ENCODE assay signal across 20 mouse cellular contexts in the genomic region with DNA sequence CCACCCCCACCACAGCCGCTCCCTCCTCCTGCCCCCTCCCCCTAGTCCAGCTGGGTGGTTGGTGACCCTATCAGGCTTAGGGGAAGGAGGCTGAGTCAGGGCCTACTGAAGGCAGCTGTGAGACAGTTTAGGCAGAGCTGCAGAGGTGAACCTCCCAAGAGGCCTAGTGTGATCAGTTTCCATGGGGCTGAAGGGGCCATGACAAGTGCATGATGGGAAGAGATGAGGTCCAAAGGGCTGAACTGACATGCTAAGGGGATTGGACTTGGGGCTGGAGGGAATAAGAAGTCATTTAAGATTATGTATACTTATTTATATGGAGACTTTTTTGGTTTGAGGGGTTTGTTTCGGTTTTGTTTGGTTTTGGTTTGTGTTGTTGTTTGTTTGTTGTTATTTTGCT. TPM values are rescaled to one million over a fixed set of nuclear protein-coding genes. Genes with fewer than 3 reads are reported as not detected.
DNase-seq lines count a peak whose midpoint lies in the region; ATAC-seq and TF ChIP-seq lines count a peak whose summit lies in the region.
"Had no signal": no experiment of that assay in that cellular context is flagged by ENCODE, and none has a peak within 500 bp of the region (broad histone marks: within the 10 kb centered on the region; RNA-seq: fewer than 3 reads in every experiment).

No protein-coding gene starts in this region.

- intact Hi-C loops in heart, adult 2 months (cut with DNase I), result loop anchor here (5.0 kb wide), 1 partner anchor 39 kb away; no protein-coding TSS in a partner anchor

- H3K9me3 ChIP-seq in heart, embryonic 11.5 days (replicated peaks; ENCODE audit: control insufficient read depth, low read length), result no peaks in the 10 kb centered on the region
- H3K9me3 ChIP-seq: embryonic facial prominence, embryonic 12.5 days; forebrain, embryonic 15.5 days; heart, embryonic 13.5 days; hindbrain, embryonic 12.5 days had no signal

- TF ChIP-seq POLR2A in heart, adult 2 months (IDR thresholded peaks at IDR 0.05; ENCODE audit: insufficient read depth, low read depth, low read length), result no peak
- TF ChIP-seq POLR2A in liver, adult 2 months (IDR thresholded peaks at IDR 0.05; ENCODE audit: extremely low read depth, insufficient read depth, low read length), result no peak

- H3K4me2 ChIP-seq in heart, embryonic 11.5 days, result no peak overlapping the region
- H3K4me2 ChIP-seq: embryonic facial prominence, embryonic 12.5 days; forebrain, embryonic 15.5 days; heart, embryonic 13.5 days; hindbrain, embryonic 12.5 days had no signal

- no peak for ATAC-seq in heart, embryonic 11.5 days (replicated peaks; ENCODE audit: insufficient number of reproducible peaks, low FRiP score, low TSS enrichment)
- ATAC-seq: forebrain, embryonic 15.5 days; hindbrain, embryonic 16.5 days; Patski had no signal

- H3K36me3 ChIP-seq in heart, adult 2 months (ENCODE audit: control insufficient read depth, insufficient read depth, low read length), result no peaks in the 10 kb centered on the region
- H3K36me3 ChIP-seq in heart, embryonic 11.5 days (ENCODE audit: control insufficient read depth, insufficient read depth, low read length), result no peaks in the 10 kb centered on the region
- peaks cover 22% of the 10 kb centered on the region for H3K36me3 ChIP-seq in liver, adult 2 months (ENCODE audit: control insufficient read depth, insufficient read depth, low read length)
- H3K36me3 ChIP-seq: embryonic facial prominence, embryonic 12.5 days; forebrain, embryonic 15.5 days; heart, embryonic 13.5 days; hindbrain, embryonic 12.5 days had no signal

- no peak for TF ChIP-seq EP300 in heart, adult 2 months (IDR thresholded peaks at IDR 0.05; ENCODE audit: insufficient read depth, low read depth, low read length)

- no peak overlapping the region for H3K4me3 ChIP-seq in heart, adult 2 months
- no peak overlapping the region for H3K4me3 ChIP-seq in heart, embryonic 11.5 days (ENCODE audit: low read depth, low read length)
- H3K4me3 ChIP-seq in liver, adult 2 months (ENCODE audit: insufficient read depth, low read depth, low read length), result no peak overlapping the region
- H3K4me3 ChIP-seq: embryonic facial prominence, embryonic 12.5 days; forebrain, embryonic 15.5 days; heart, embryonic 13.5 days; hindbrain, embryonic 12.5 days had no signal

- DNase-seq in heart, adult 2 months, result no peak
- DNase-seq in liver, adult 2 months (ENCODE audit: extremely low read depth, low read depth, low spot score), result peak; percentile 59
- no peak for DNase-seq in liver
- DNase-seq in thymus, postnatal 0 days (ENCODE audit: low spot score), result peak; percentile 6
- no peak for DNase-seq in thymus, postnatal 10 days (ENCODE audit: low spot score in 2 of 2)
- no peak for DNase-seq in T-cell, adult 2 months (ENCODE audit: low spot score)
- DNase-seq: adrenal gland, adult 8-10 months; adrenal gland, postnatal 36 days; cerebellum, postnatal 14 days; gastrocnemius, postnatal 36 days; heart, postnatal 36 days had no signal

- no peaks in the 10 kb centered on the region for H3K27me3 ChIP-seq in heart, adult 2 months (ENCODE audit: control insufficient read depth, insufficient read depth, low read length)
- H3K27me3 ChIP-seq in heart, embryonic 11.5 days (ENCODE audit: control insufficient read depth, insufficient read depth, low read length), result no peaks in the 10 kb centered on the region
- no peaks in the 10 kb centered on the region for H3K27me3 ChIP-seq in liver, adult 2 months (ENCODE audit: control insufficient read depth, insufficient read depth, low read length)
- H3K27me3 ChIP-seq: embryonic facial prominence, embryonic 12.5 days; forebrain, embryonic 15.5 days; hindbrain, embryonic 12.5 days; Patski had no signal

- H3K79me2 ChIP-seq in heart, adult 2 months (replicated peaks; ENCODE audit: control insufficient read depth, insufficient read depth, low read length), result no peaks in the 10 kb centered on the region
- peaks cover 12% of the 10 kb centered on the region; the same call in 1 of the 2 replicates for H3K79me2 ChIP-seq in liver, adult 2 months (ENCODE audit: control insufficient read depth, insufficient read depth, low read length)

- no peak for TF ChIP-seq CTCF in heart, adult 2 months (IDR thresholded peaks at IDR 0.05)
- TF ChIP-seq CTCF in liver, adult 2 months (IDR thresholded peaks at IDR 0.05; ENCODE audit: low read depth, low read length), result no peak

- H3K4me1 ChIP-seq in heart, adult 2 months (ENCODE audit: control insufficient read depth, insufficient read depth, low read length), result peaks cover 4% of the 10 kb centered on the region; the same call in 1 of the 2 replicates
- H3K4me1 ChIP-seq in heart, embryonic 11.5 days (ENCODE audit: control insufficient read depth, insufficient read depth, low read length), result no peaks in the 10 kb centered on the region
- H3K4me1 ChIP-seq in liver, adult 2 months (ENCODE audit: control insufficient read depth, insufficient read depth, low read length), result peaks cover 35% of the 10 kb centered on the region
- H3K4me1 ChIP-seq: embryonic facial prominence, embryonic 12.5 days; forebrain, embryonic 15.5 days; heart, embryonic 13.5 days; hindbrain, embryonic 12.5 days had no signal

- 65% methylated on average over 2 of the region's 2 CpGs for WGBS in heart, adult 2 months
- 81% methylated on average over 1 of the region's 2 CpGs for WGBS in heart, embryonic 11.5 days (ENCODE audit: insufficient replicate concordance)
- 51% methylated on average over 2 of the region's 2 CpGs for WGBS in liver, adult 2 months

- peak overlapping the region; percentile 20; the same call in 1 of the 2 replicates for H3K27ac ChIP-seq in heart, adult 2 months
- H3K27ac ChIP-seq in heart, embryonic 11.5 days (ENCODE audit: low read depth, low read length), result no peak overlapping the region
- peak overlapping the region; percentile 92 for H3K27ac ChIP-seq in liver, adult 2 months (replicated peaks; ENCODE audit: insufficient read depth, low read depth, low read length)
- H3K27ac ChIP-seq: embryonic facial prominence, embryonic 12.5 days; forebrain, embryonic 15.5 days; heart, embryonic 13.5 days; hindbrain, embryonic 12.5 days had no signal

- no peak overlapping the region for H3K9ac ChIP-seq in heart, adult 2 months (ENCODE audit: low read depth, low read length)
- no peak overlapping the region for H3K9ac ChIP-seq in heart, embryonic 11.5 days (ENCODE audit: low read depth, low read length)
- peak overlapping the region; percentile 13; the same call in 1 of the 2 replicates for H3K9ac ChIP-seq in liver, adult 2 months (ENCODE audit: low read depth, low read length)
- H3K9ac ChIP-seq: embryonic facial prominence, embryonic 12.5 days; forebrain, embryonic 15.5 days; heart, embryonic 13.5 days; hindbrain, embryonic 12.5 days had no signal

RNA-seq across cellular contexts. Expression of gene Cdpf1, which starts 35.3 kb away (rescaled TPM):
- 10 to 100 TPM; 31.6 to 37.3 TPM for total RNA-seq in heart, adult 2 months (2021)
- 36.4 and 42.6 TPM in 2 replicates for polyA plus RNA-seq in heart, adult 2 months (2012; rRNA removed)
- polyA plus RNA-seq in heart, embryonic 11.5 days (2014; fragmentation: Nextera tagmentation; extraction: Ambion mirVana), result 37.1 and 41.5 TPM in 2 replicates
- 10.1 and 11.6 TPM in 2 replicates for total RNA-seq in liver, adult 2 months (2014; rRNA removed)
- 18.3 and 19.6 TPM in 2 replicates for polyA plus RNA-seq in liver, adult 2 months (2012; rRNA removed)
- 62.3 and 62.9 TPM in 2 replicates for polyA plus RNA-seq in thymus, postnatal 0 days (2015; fragmentation: Nextera tagmentation; extraction: Ambion mirVana)

RNA-seq across cellular contexts. Expression of gene Ppara, which starts 41.5 kb away (rescaled TPM):
- total RNA-seq in heart, adult 2 months (2021), result 10 to 100 TPM; 53.1 to 60.7 TPM
- 12.9 and 25.4 TPM in 2 replicates for polyA plus RNA-seq in heart, adult 2 months (2012; rRNA removed)
- 1.7 and 2.8 TPM in 2 replicates for polyA plus RNA-seq in heart, embryonic 11.5 days (2014; fragmentation: Nextera tagmentation; extraction: Ambion mirVana)
- total RNA-seq in liver, adult 2 months (2014; rRNA removed), result 184 and 206 TPM in 2 replicates
- polyA plus RNA-seq in liver, adult 2 months (2012; rRNA removed), result 36.2 and 39.8 TPM in 2 replicates
- polyA plus RNA-seq in thymus, postnatal 0 days (2015; fragmentation: Nextera tagmentation; extraction: Ambion mirVana), result 0.48 and 0.72 TPM in 2 replicates

RNA-seq across cellular contexts. Expression of gene Pkdrej, which starts 45.3 kb away (rescaled TPM):
- 1 to 10 TPM; 3.9 to 4.2 TPM for total RNA-seq in heart, adult 2 months (2021)
- polyA plus RNA-seq in heart, adult 2 months (2012; rRNA removed), result 1.8 and 3.0 TPM in 2 replicates
- 0.14 TPM in 2 replicates for polyA plus RNA-seq in heart, embryonic 11.5 days (2014; fragmentation: Nextera tagmentation; extraction: Ambion mirVana)
- total RNA-seq in liver, adult 2 months (2014; rRNA removed), result under 0.01 and 0.09 TPM in 2 replicates
- polyA plus RNA-seq in liver, adult 2 months (2012; rRNA removed), result 0.01 TPM in 2 replicates
- 0.01 and 0.03 TPM in 2 replicates for polyA plus RNA-seq in thymus, postnatal 0 days (2015; fragmentation: Nextera tagmentation; extraction: Ambion mirVana)
- polyA plus RNA-seq: C2C12; forebrain, embryonic 11.5 days; hindbrain, embryonic 12.5 days had no signal

RNA-seq across cellular contexts. Expression of gene Ttc38, which starts 55.9 kb away (rescaled TPM):
- 10 to 100 TPM; 15.3 to 21.1 TPM for total RNA-seq in heart, adult 2 months (2021)
- 6.8 and 10.6 TPM in 2 replicates for polyA plus RNA-seq in heart, adult 2 months (2012; rRNA removed)
- 2.7 and 4.0 TPM in 2 replicates for polyA plus RNA-seq in heart, embryonic 11.5 days (2014; fragmentation: Nextera tagmentation; extraction: Ambion mirVana)
- total RNA-seq in liver, adult 2 months (2014; rRNA removed), result 52.4 and 59.5 TPM in 2 replicates
- polyA plus RNA-seq in liver, adult 2 months (2012; rRNA removed), result 19.1 and 37.2 TPM in 2 replicates
- 8.1 and 10.1 TPM in 2 replicates for polyA plus RNA-seq in thymus, postnatal 0 days (2015; fragmentation: Nextera tagmentation; extraction: Ambion mirVana)

Comparison
In these comparisons a context has a peak if more than half of its experiments do, and no peak if none do; other contexts are left out.
1. DNase-seq: peak in liver, adult 2 months (single experiment) and thymus, postnatal 0 days (single experiment); none in heart, adult 2 months (0 of 2), liver (single experiment), thymus, postnatal 10 days (0 of 2) and T-cell, adult 2 months (single experiment).